Mouse (Mus musculus) 3134 (cell line): ENCODE measurements around the gene Tas2r119.
A peak's percentile ranks its signal among the peaks of the same experiment; 100 is the strongest.
"Not testable (repeated sequence)": the region's sequence is repeated elsewhere in the genome, so short reads cannot be mapped to it uniquely, and the experiment has no call there.

ENCODE experiments used
- DNase-seq: peaks from one replicate; pipeline ENCODE4 v3.0.0-alpha.2; 2011; ENCODE audit warnings: low spot score; ENCODE audit not compliant: insufficient read length; ENCODE audit errors: extremely low read depth

The Tas2r119 gene

GRCm38 (mm10) chr15:32176989-32177388 is at the start of gene Tas2r119:
Gene Tas2r119, plus strand, starts transcription at chr15:32177289.
- DNase-seq: no peak

- DNase-seq: no peak
Observed at GRCm38 (mm10) chr15:32132315-32132714, 44.8 kb upstream of the Tas2r119 start.

GRCm38 (mm10) chr15:32141657-32142056 is 35.4 kb upstream of the Tas2r119 start:
- DNase-seq: no peak

- no peak for DNase-seq
Observed at GRCm38 (mm10) chr15:32144269-32144668, 32.8 kb upstream of the Tas2r119 start.

GRCm38 (mm10) chr15:32153404-32153803 is 23.7 kb upstream of the Tas2r119 start:
- no peak for DNase-seq

- no peak for DNase-seq
Observed at GRCm38 (mm10) chr15:32153857-32154449, 23.1 kb upstream of the Tas2r119 start.

GRCm38 (mm10) chr15:32156126-32156525 is 21.0 kb upstream of the Tas2r119 start:
- DNase-seq: no peak

- no peak for DNase-seq
Observed at GRCm38 (mm10) chr15:32160281-32160680, 16.8 kb upstream of the Tas2r119 start.

- DNase-seq: no peak
Observed at GRCm38 (mm10) chr15:32171764-32172163, 5.3 kb upstream of the Tas2r119 start.

GRCm38 (mm10) chr15:32172175-32172987 is 4.7 kb upstream of the Tas2r119 start:
- no peak for DNase-seq

GRCm38 (mm10) chr15:32172988-32173329 is 4.1 kb upstream of the Tas2r119 start:
- no peak for DNase-seq

- peak; percentile 11 for DNase-seq
Observed at GRCm38 (mm10) chr15:32180010-32180725, 3.1 kb downstream of the Tas2r119 start.

GRCm38 (mm10) chr15:32182026-32182425 is 4.9 kb downstream of the Tas2r119 start:
- no peak for DNase-seq

- no peak for DNase-seq
Observed at GRCm38 (mm10) chr15:32184964-32185363, 7.9 kb downstream of the Tas2r119 start.

GRCm38 (mm10) chr15:32189879-32190278 is 12.8 kb downstream of the Tas2r119 start:
- no peak for DNase-seq

- DNase-seq: no peak
Observed at GRCm38 (mm10) chr15:32190436-32190835, 13.3 kb downstream of the Tas2r119 start.

GRCm38 (mm10) chr15:32192948-32193347 is 15.9 kb downstream of the Tas2r119 start:
- no peak for DNase-seq

- no peak for DNase-seq
Observed at GRCm38 (mm10) chr15:32198076-32198475, 21.0 kb downstream of the Tas2r119 start.

GRCm38 (mm10) chr15:32198561-32198960 is 21.5 kb downstream of the Tas2r119 start:
- DNase-seq: no peak

GRCm38 (mm10) chr15:32203242-32203641 is 26.2 kb downstream of the Tas2r119 start:
- no peak for DNase-seq

- DNase-seq: no peak
Observed at GRCm38 (mm10) chr15:32204908-32205307, 27.8 kb downstream of the Tas2r119 start.

- DNase-seq: not testable (repeated sequence)
Observed at GRCm38 (mm10) chr15:32214687-32215086, 37.6 kb downstream of the Tas2r119 start.
